Mouse (Mus musculus) neural tube, embryonic 15.5 days (tissue): ENCODE data around the gene Syt6. TPM values are rescaled to one million over a fixed set of nuclear protein-coding genes. Genes with fewer than 3 reads are reported as not detected.
"Not testable (repeated sequence)": the region's sequence is repeated elsewhere in the genome, so short reads cannot be mapped to it uniquely, and the experiment has no call there.

Source experiments
- ATAC-seq: fragments of 200-750 bp; cut with Nextera tagmentation; 2 replicates; pipeline ENCODE4 v1.8.0; 2017; ENCODE audit warnings: mild to moderate bottlenecking, moderate TSS enrichment, moderate library complexity; ENCODE audit not compliant: low FRiP score
- H3K27ac ChIP-seq: fragments of 300-500 bp; sonication (generic); replicated peaks from 2 replicates; pipeline ENCODE4 v1.5.1; 2015; ENCODE audit warnings: mild to moderate bottlenecking, inconsistent platforms
- H3K27me3 ChIP-seq: fragments of 300-500 bp; sonication (generic); replicated peaks from 2 replicates; pipeline ENCODE4 v1.6.1; 2015; ENCODE audit warnings: inconsistent platforms
- H3K36me3 ChIP-seq: fragments of 300-500 bp; sonication (generic); 2 replicates; pipeline ENCODE4 v1.6.1; 2015; ENCODE audit warnings: inconsistent platforms
- H3K4me1 ChIP-seq: fragments of 300-500 bp; sonication (generic); 2 replicates; pipeline ENCODE4 v1.6.1; 2015; ENCODE audit warnings: inconsistent platforms
- H3K4me2 ChIP-seq: fragments of 300-500 bp; sonication (generic); 2 replicates; pipeline ENCODE4 v1.6.1; 2015; ENCODE audit warnings: inconsistent platforms, mild to moderate bottlenecking, moderate library complexity
- H3K4me3 ChIP-seq: fragments of 300-500 bp; sonication (generic); replicated peaks from 2 replicates; pipeline ENCODE4 v1.5.1; 2015; ENCODE audit warnings: mild to moderate bottlenecking, inconsistent platforms
- H3K9ac ChIP-seq: fragments of 300-500 bp; sonication (generic); replicated peaks from 2 replicates; pipeline ENCODE4 v1.6.1; 2015; ENCODE audit warnings: mild to moderate bottlenecking, inconsistent platforms
- H3K9me3 ChIP-seq: fragments of 300-500 bp; sonication (generic); replicated peaks from 2 replicates; pipeline ENCODE4 v1.6.1; 2016; ENCODE audit warnings: inconsistent platforms
- WGBS: fragments of 180-500 bp; shearing (Covaris S2); methylation state at CpG from one replicate; pipeline ENCODE4 v1.1.7; 2015; ENCODE audit warnings: mixed read lengths; 5-methylcytosine and 5-hydroxymethylcytosine counted together
- polyA plus RNA-seq: library from polyadenylated mRNA; unstranded; fragments of >200 nt; fragmentation: Nextera tagmentation; extraction: Ambion mirVana; gene quantifications from 2 replicates; pipeline ENCODE4 v1.2.1, GENCODE M21; 2015

Gene Syt6
- polyA plus RNA-seq, 1 experiment from 2014 or later = 14.1 TPM

- no peak overlapping the region for H3K27ac ChIP-seq
- 100% methylated on average over 4 of the region's 4 CpGs for WGBS
- no peak overlapping the region for H3K4me2 ChIP-seq
- no peaks in the 10 kb centered on the region for H3K36me3 ChIP-seq
- no peak overlapping the region for H3K4me3 ChIP-seq
- no peaks in the 10 kb centered on the region for H3K27me3 ChIP-seq
- no peak for ATAC-seq
- peaks cover 12% of the 10 kb centered on the region for H3K4me1 ChIP-seq
- H3K9me3 ChIP-seq = no peaks in the 10 kb centered on the region
- H3K9ac ChIP-seq = no peak overlapping the region
These were observed 51.5 kb downstream of the Syt6 start for GRCm38 (mm10) chr3:103626481-103626880.

- Histone ChIP-seq H3K36me3 (no peaks in the 10 kb centered on the region), H3K27me3 (no peaks in the 10 kb centered on the region), H3K4me1 (peaks cover 15% of the 10 kb centered on the region), H3K9me3 (no peaks in the 10 kb centered on the region), H3K27ac (no peak overlapping the region), H3K4me3 (no peak overlapping the region), H3K4me2 (no peak overlapping the region), H3K9ac (no peak overlapping the region)
- WGBS = 96% methylated on average over 3 of the region's 3 CpGs
- no peak for ATAC-seq
These were observed 52.6 kb downstream of the Syt6 start for GRCm38 (mm10) chr3:103627661-103628060.

GRCm38 (mm10) chr3:103633124-103633523 is 58.1 kb downstream of the Syt6 start:
- Histone ChIP-seq H3K36me3 (no peaks in the 10 kb centered on the region), H3K9me3 (no peaks in the 10 kb centered on the region), H3K4me2 (no peak overlapping the region), H3K4me3 (no peak overlapping the region), H3K9ac (no peak overlapping the region), H3K27ac (no peak overlapping the region), H3K4me1 (peaks cover 5% of the 10 kb centered on the region; the same call in 1 of the 2 replicates), H3K27me3 (no peaks in the 10 kb centered on the region)
- 81% methylated on average over 7 of the region's 7 CpGs for WGBS
- no peak for ATAC-seq

GRCm38 (mm10) chr3:103633831-103634230 is 58.8 kb downstream of the Syt6 start:
- H3K4me1 ChIP-seq = peaks cover 5% of the 10 kb centered on the region; the same call in 1 of the 2 replicates
- no peaks in the 10 kb centered on the region for H3K36me3 ChIP-seq
- H3K4me2 ChIP-seq = no peak overlapping the region
- ATAC-seq = no peak
- H3K9me3 ChIP-seq = no peaks in the 10 kb centered on the region
- no peak overlapping the region for H3K27ac ChIP-seq
- WGBS = 81% methylated on average over 4 of the region's 4 CpGs
- H3K9ac ChIP-seq = no peak overlapping the region
- H3K4me3 ChIP-seq = no peak overlapping the region
- no peaks in the 10 kb centered on the region for H3K27me3 ChIP-seq

GRCm38 (mm10) chr3:103634256-103634655 is 59.2 kb downstream of the Syt6 start:
- Histone ChIP-seq H3K4me3 (no peak overlapping the region), H3K36me3 (no peaks in the 10 kb centered on the region), H3K4me2 (no peak overlapping the region), H3K9ac (no peak overlapping the region), H3K4me1 (peaks cover 5% of the 10 kb centered on the region; the same call in 1 of the 2 replicates), H3K9me3 (no peaks in the 10 kb centered on the region), H3K27ac (no peak overlapping the region), H3K27me3 (no peaks in the 10 kb centered on the region)
- ATAC-seq = no peak
- 100% methylated on average over 1 of the region's 1 CpGs for WGBS

GRCm38 (mm10) chr3:103637641-103638040 is 62.6 kb downstream of the Syt6 start:
- no peak for ATAC-seq
- Histone ChIP-seq H3K4me1 (peaks cover 2% of the 10 kb centered on the region; the same call in 1 of the 2 replicates), H3K27me3 (no peaks in the 10 kb centered on the region), H3K9me3 (no peaks in the 10 kb centered on the region), H3K36me3 (no peaks in the 10 kb centered on the region), H3K4me2 (no peak overlapping the region), H3K4me3 (no peak overlapping the region), H3K9ac (no peak overlapping the region), H3K27ac (no peak overlapping the region)
- WGBS = 89% methylated on average over 1 of the region's 1 CpGs

GRCm38 (mm10) chr3:103640226-103640803 is 65.3 kb downstream of the Syt6 start:
- Histone ChIP-seq H3K4me3 (no peak overlapping the region), H3K36me3 (no peaks in the 10 kb centered on the region), H3K27me3 (no peaks in the 10 kb centered on the region), H3K27ac (no peak overlapping the region), H3K4me2 (no peak overlapping the region), H3K9me3 (no peaks in the 10 kb centered on the region), H3K4me1 (no peaks in the 10 kb centered on the region), H3K9ac (no peak overlapping the region)
- ATAC-seq = no peak
- 24% methylated on average over 8 of the region's 8 CpGs for WGBS

GRCm38 (mm10) chr3:103641301-103641700 is 66.3 kb downstream of the Syt6 start:
- no peak overlapping the region for H3K4me3 ChIP-seq
- H3K9me3 ChIP-seq = no peaks in the 10 kb centered on the region
- H3K27ac ChIP-seq = no peak overlapping the region
- no peaks in the 10 kb centered on the region for H3K4me1 ChIP-seq
- no peaks in the 10 kb centered on the region for H3K27me3 ChIP-seq
- no peak overlapping the region for H3K9ac ChIP-seq
- WGBS = 35% methylated on average over 7 of the region's 7 CpGs
- H3K36me3 ChIP-seq = no peaks in the 10 kb centered on the region
- 0 out of 2 replicates have a peak, but pooled peaks have one; percentile 41 for ATAC-seq
- H3K4me2 ChIP-seq = no peak overlapping the region

GRCm38 (mm10) chr3:103645968-103646367 is 70.9 kb downstream of the Syt6 start, which contains the start of gene Atg4a-ps:
Gene Atg4a-ps (minus strand): TSS chr3:103646068.
- not testable (repeated sequence) for H3K9ac ChIP-seq, H3K36me3 ChIP-seq, H3K9me3 ChIP-seq, H3K4me3 ChIP-seq, H3K27me3 ChIP-seq, H3K27ac ChIP-seq, H3K4me1 ChIP-seq, H3K4me2 ChIP-seq, ATAC-seq
- 86% methylated on average over 2 of the region's 2 CpGs for WGBS

GRCm38 (mm10) chr3:103647164-103647867 is 72.3 kb downstream of the Syt6 start:
- Histone ChIP-seq H3K27me3 (no peaks in the 10 kb centered on the region), H3K4me1 (peaks cover 4% of the 10 kb centered on the region; the same call in 1 of the 2 replicates), H3K4me2 (no peak overlapping the region), H3K36me3 (no peaks in the 10 kb centered on the region), H3K27ac (no peak overlapping the region), H3K4me3 (no peak overlapping the region), H3K9me3 (no peaks in the 10 kb centered on the region), H3K9ac (no peak overlapping the region)
- 85% methylated on average over 11 of the region's 11 CpGs for WGBS
- ATAC-seq = no peak

GRCm38 (mm10) chr3:103648486-103648885 is 73.5 kb downstream of the Syt6 start:
- Histone ChIP-seq H3K36me3 (no peaks in the 10 kb centered on the region), H3K9me3 (no peaks in the 10 kb centered on the region), H3K27ac (no peak overlapping the region), H3K4me1 (peaks cover 4% of the 10 kb centered on the region; the same call in 1 of the 2 replicates), H3K27me3 (no peaks in the 10 kb centered on the region), H3K9ac (no peak overlapping the region), H3K4me2 (no peak overlapping the region), H3K4me3 (no peak overlapping the region)
- 71% methylated on average over 4 of the region's 4 CpGs for WGBS
- ATAC-seq = no peak

GRCm38 (mm10) chr3:103649716-103650115 is 74.7 kb downstream of the Syt6 start:
- Histone ChIP-seq H3K4me1 (peaks cover 7% of the 10 kb centered on the region; the same call in 1 of the 2 replicates), H3K27me3 (no peaks in the 10 kb centered on the region), H3K9me3 (no peaks in the 10 kb centered on the region), H3K27ac (no peak overlapping the region), H3K4me3 (no peak overlapping the region), H3K9ac (no peak overlapping the region), H3K36me3 (no peaks in the 10 kb centered on the region), H3K4me2 (no peak overlapping the region)
- 90% methylated on average over 6 of the region's 6 CpGs for WGBS
- no peak for ATAC-seq
